Comparison of ENCODE assay signal across 17 mouse cellular contexts in the genomic region with DNA sequence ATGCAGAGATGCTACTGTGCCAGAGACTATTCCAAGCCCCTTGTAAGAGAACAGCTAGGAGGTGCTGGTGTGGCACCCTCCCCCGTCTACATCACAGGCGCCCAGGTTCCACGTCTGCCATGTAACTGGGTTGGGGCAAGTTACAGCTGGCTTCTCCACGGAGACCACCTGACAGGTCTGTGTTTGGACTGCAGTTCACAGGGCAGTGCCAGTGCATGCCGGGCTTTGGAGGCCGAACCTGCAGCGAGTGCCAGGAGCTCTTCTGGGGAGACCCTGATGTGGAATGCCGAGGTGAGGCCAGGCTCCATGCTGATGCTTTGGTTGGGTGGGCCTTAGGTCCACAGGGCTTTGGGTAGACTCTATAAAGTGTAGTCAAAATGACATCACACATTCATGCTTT.
"Had no signal": no experiment of that assay in that cellular context is flagged by ENCODE, and none has a peak within 500 bp of the region (broad histone marks: within the 10 kb centered on the region; RNA-seq: fewer than 3 reads in every experiment).

No protein-coding gene starts in this region.

- H3K4me2 ChIP-seq: lung, embryonic 15.5 days; midbrain, embryonic 11.5 days; midbrain, embryonic 13.5 days; neural tube, embryonic 12.5 days; stomach, embryonic 15.5 days had no signal

- H3K4me3 ChIP-seq: lung, embryonic 15.5 days; megakaryocyte, embryonic 14.5 days; midbrain, embryonic 13.5 days; neural tube, embryonic 12.5 days; stomach, embryonic 15.5 days had no signal

- H3K27ac ChIP-seq: lung, embryonic 15.5 days; macrophage; midbrain, embryonic 13.5 days; neural tube, embryonic 12.5 days; stomach, embryonic 15.5 days; stomach, postnatal 0 days had no signal

- H3K27me3 ChIP-seq: lung, embryonic 15.5 days; megakaryocyte, embryonic 14.5 days; midbrain, embryonic 13.5 days; neural tube, embryonic 12.5 days; stomach, embryonic 15.5 days had no signal

- H3K4me1 ChIP-seq: megakaryocyte, embryonic 14.5 days; midbrain, embryonic 13.5 days; neural tube, embryonic 12.5 days; stomach, embryonic 15.5 days had no signal

- H3K9me3 ChIP-seq: lung, embryonic 15.5 days; megakaryocyte, embryonic 14.5 days; midbrain, embryonic 13.5 days; neural tube, embryonic 12.5 days; stomach, embryonic 15.5 days had no signal

- H3K36me3 ChIP-seq: midbrain, embryonic 13.5 days; neural tube, embryonic 12.5 days had no signal

- H3K9ac ChIP-seq: liver, postnatal 0 days; lung, embryonic 15.5 days; midbrain, embryonic 13.5 days; neural tube, embryonic 12.5 days; stomach, embryonic 15.5 days had no signal

- DNase-seq: liver, postnatal 0 days; lung, adult 2 months; lung, postnatal 14 days; lung, postnatal 36 days; right cerebral cortex, postnatal 14 days; thymus, adult 2 months; thymus, postnatal 25 days; thymus, postnatal 4 days had no signal

- ATAC-seq: liver, postnatal 0 days; lung, postnatal 0 days had no signal
